Mouse (Mus musculus): Measurements from ENCODE around the gene Utp3.
A peak's percentile ranks its signal among the peaks of the same experiment; 100 is the strongest.
"Not testable (repeated sequence)": the region's sequence is repeated elsewhere in the genome, so short reads cannot be mapped to it uniquely, and the experiment has no call there.

Gene Utp3

GRCm38 (mm10) chr5:88554086-88554886 lies at the start of gene Utp3:
Gene Utp3 (plus strand): TSS chr5:88554462.
- peak; percentile 99 for DNase-seq (ENCODE audit: low read depth, low spot score)

- DNase-seq (ENCODE audit: low read depth, low spot score), result peak; percentile 11
Measured at GRCm38 (mm10) chr5:88508555-88508954, 45.7 kb upstream of the Utp3 start.

- no peak for DNase-seq (ENCODE audit: low read depth, low spot score)
Measured at GRCm38 (mm10) chr5:88508990-88509389, 45.3 kb upstream of the Utp3 start.

DNA sequence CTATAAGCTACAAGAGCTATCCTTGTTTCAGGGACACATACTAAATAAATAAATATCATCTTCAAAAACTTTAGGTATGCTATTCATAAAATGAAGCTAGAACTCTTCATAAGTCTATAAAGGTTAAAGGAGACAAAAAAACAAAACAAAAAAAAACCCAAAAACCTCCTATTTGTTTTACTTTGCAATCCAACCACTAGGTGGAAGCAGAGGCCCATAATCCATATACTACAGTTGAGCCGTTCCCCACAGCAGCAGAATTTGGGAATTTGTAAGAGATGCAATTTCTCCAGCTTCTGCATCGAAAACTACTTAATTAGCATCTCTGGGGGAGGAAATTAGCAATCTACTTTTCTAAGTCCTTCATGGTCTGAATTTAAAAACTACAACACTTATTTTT lies 35.0 kb upstream of the Utp3 start:
- peak; percentile 29 for DNase-seq (ENCODE audit: low read depth, low spot score)

GRCm38 (mm10) chr5:88527657-88528056 lies 26.6 kb upstream of the Utp3 start, which contains the start of gene Jchain:
Gene Jchain (minus strand): TSS chr5:88527891.
- no peak for DNase-seq (ENCODE audit: low read depth, low spot score)

- no peak for DNase-seq (ENCODE audit: low read depth, low spot score)
Measured at GRCm38 (mm10) chr5:88530908-88531307, 23.4 kb upstream of the Utp3 start.

GRCm38 (mm10) chr5:88534697-88535096 lies 19.6 kb upstream of the Utp3 start:
- DNase-seq (ENCODE audit: low read depth, low spot score), result no peak

- no peak for DNase-seq (ENCODE audit: low read depth, low spot score)
Measured at GRCm38 (mm10) chr5:88540845-88541244, 13.4 kb upstream of the Utp3 start.

- no peak for DNase-seq (ENCODE audit: low read depth, low spot score)
Measured at GRCm38 (mm10) chr5:88542651-88543282, 11.5 kb upstream of the Utp3 start.

GRCm38 (mm10) chr5:88544411-88544810 lies 9.9 kb upstream of the Utp3 start:
- not testable (repeated sequence) for DNase-seq (ENCODE audit: low read depth, low spot score)

DNA sequence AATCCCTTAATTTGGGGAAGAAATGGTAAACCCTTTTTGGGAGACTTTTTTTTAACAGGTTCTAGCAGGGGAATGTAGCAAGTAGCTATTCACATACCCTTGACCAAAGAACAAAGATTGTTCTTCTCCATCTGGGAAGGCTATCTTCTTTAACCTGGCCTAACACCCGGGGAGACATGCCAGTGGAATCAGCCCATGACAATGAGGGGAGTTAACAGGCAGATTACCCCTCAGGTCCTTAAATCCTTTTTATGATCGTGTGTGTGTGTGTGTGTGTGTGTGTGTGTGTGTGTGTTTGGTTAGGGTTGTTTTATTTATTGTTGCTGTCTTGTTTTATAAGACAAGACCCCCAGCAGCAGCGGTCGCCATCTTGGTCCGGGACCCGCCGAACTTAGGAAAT lies 8.7 kb upstream of the Utp3 start:
- no peak for DNase-seq (ENCODE audit: low read depth, low spot score)

- DNase-seq (ENCODE audit: low read depth, low spot score), result no peak
Measured at GRCm38 (mm10) chr5:88553271-88554085, 784 bp upstream of the Utp3 start.

DNA sequence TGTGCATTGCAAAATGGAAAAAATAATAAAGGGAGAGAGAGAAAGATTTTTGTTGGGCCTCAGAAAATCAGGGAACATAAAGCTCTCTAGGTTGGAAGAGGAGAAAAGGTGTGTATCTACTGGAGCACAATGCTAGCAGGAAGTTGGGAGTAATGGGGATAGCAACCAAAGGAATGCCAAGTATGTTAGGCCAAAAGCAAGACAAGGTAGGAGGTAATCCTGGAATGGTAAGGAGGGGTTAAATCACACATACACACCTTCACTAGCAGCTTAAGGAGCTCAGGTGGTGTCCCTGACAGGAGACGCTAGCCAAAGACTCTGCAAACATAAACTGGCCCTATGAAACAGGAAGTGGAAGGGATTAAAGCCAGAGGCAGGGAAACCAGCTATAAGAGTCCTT lies 4.7 kb downstream of the Utp3 start:
- no peak for DNase-seq (ENCODE audit: low read depth, low spot score)

- DNase-seq (ENCODE audit: low read depth, low spot score), result no peak
Measured at GRCm38 (mm10) chr5:88561080-88561814, 7.0 kb downstream of the Utp3 start.

- no peak for DNase-seq (ENCODE audit: low read depth, low spot score)
Measured at GRCm38 (mm10) chr5:88562863-88563780, 8.9 kb downstream of the Utp3 start.

GRCm38 (mm10) chr5:88564501-88565147 lies 10.4 kb downstream of the Utp3 start, which contains the start of gene Rufy3:
Gene Rufy3 (plus strand): TSS chr5:88565040.
- no peak for DNase-seq (ENCODE audit: low read depth, low spot score)

DNA sequence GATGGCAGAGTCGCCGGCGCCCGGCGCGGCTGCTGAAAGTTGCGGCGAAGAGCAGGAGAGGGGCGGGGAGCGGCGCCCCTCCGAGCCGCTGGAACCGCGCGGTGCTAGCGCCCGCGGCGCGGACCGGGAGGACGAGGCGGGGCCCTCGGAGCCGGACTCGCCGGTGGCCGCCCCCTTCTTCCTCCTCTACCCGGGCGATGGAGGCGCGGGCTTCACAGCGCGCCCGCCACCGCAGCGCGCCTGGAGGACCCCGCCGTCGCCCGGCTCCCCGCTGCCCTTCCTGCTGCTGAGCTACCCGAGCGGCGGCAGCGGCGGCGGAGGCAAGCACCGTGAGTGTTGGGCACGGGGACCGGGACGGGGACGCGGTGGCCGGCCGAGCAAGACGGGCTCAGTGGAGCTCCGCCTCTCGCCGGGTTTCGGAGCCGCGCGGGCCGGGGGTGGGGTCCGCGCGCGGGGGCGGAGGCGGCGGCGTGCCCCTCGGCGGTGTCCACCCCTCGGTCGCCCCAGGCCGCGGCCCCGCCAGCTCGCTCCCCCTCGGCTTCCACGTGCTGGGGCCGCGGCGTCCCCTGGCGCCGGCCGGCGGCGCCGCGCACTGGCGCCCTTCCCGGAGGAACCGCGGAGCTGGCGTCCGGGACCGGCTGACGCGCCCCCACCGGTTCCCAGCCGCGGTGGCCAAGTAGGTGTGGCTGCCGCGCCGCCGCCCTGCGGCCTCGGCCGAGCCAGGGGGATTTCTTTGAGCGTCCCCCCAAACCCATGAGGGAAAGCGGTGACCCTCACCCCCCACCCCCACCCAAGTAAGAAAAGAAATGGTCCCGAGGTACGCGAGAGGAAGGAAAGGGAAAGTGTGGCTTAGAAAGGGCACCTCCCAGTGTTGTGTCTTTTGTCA lies 11.1 kb downstream of the Utp3 start:
- no peak for DNase-seq (ENCODE audit: low read depth, low spot score)

DNA sequence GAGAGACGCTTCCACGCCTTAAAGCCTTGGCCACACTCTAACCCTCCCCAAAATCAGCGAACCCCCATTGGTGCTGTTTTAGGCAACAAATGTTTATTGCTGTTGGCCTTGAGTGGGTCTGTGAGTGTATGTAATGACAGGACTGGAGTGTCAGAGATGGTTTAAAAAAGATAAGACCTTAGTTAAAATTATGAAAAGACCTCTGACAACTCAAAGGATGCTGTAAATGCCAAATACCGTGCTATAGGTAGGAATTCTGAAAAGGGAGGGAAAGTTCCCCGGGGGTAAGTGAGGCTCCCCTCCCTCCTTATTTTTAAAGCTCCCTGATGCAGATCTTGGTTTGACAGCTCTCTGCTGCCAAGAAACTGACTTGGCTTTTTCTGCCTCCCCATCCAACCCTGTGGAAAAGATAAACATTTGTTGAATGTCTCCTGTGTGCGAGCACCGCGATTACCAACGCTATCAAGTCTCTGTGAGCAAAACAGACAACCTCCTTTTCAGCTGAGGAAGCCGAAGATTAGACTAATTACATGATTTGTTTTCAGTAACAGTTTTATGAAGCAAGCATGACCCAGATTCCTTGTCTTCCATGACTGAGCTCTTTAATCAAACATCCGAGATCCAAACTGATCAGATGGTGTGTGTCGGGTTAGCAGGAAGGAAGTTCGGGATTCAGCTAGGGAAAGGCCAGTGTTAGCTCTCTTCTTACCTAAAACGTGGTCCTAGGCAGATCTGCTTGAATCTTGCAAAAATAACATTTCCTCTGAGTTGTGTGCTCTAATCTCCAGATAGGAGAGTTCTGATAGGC lies 12.0 kb downstream of the Utp3 start:
- no peak for DNase-seq (ENCODE audit: low read depth, low spot score)

Measured in telencephalon, adult 2 months (tissue).